Mouse (Mus musculus): ENCODE results near the gene Ocel1.
A peak's percentile ranks its signal among the peaks of the same experiment; 100 is the strongest.

Gene Ocel1

DNA sequence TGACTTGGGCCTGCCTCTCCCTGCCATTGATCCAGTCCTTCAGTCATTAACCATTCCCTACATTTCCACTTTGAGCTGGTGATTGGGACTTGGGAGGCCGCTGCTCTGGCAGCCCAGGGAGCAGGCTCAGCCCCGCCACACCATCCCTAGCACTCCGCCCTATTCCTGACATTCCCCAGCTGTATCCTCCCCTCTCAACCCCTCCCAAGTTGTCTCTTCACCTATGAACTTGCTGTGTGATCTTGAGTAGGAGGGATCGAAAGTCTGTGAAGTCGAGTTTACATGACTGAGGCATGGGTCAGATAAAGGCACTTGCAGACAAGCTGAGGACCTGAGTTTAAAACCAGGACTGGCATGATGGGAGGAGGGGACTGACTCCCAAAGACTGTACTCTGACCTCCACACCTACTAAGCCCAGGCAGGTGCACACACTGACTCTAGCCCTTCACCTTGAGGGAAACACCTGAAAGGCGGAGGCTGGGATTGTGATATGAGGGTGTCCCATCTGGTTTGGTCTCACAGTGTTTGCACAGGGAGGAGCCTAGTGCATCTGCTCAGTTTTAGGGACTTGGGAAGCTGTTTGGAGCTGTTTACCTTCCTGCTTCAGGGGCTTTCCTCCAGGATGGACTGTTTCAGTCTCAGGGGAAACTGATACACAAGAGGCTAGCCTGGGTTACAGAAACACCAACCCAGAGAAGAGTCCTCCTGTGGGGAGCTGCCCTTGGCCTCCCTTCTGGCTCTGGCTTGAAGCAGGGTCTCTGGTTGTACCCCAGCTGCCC lies 32.2 kb downstream of the Ocel1 start:
- no peak for DNase-seq (ENCODE audit: low read depth, low spot score)

- DNase-seq (ENCODE audit: low read depth, low spot score), result no peak
Measured at GRCm38 (mm10) chr8:71404011-71404410, 32.9 kb downstream of the Ocel1 start.

DNA sequence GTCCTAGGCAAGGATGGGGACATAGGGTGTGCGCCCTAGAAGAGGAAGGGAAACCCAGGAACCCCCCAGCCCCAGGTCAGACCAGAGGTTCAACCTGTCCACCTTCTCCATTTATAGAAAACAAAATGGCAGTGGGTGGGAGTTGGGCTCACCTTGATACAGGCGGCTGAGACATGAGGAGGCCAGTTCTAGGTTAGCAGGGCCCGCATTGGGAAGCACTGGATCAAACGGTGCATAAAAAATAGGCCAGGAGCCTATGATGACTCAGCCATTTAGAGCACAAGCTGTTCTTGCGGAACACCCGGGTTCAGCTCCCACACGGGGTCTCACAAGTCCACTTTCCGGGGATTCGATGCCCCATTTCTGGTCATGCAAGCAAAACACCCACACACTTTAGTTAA lies 33.9 kb downstream of the Ocel1 start:
- no peak for DNase-seq (ENCODE audit: low read depth, low spot score)

- peak; percentile 85 for DNase-seq (ENCODE audit: low read depth, low spot score)
Measured at GRCm38 (mm10) chr8:71405401-71406098, 34.5 kb downstream of the Ocel1 start, which contains the start of gene Ankle1. Gene Ankle1, plus strand, starts transcription at chr8:71406010.

- peak; percentile 38 for DNase-seq (ENCODE audit: low read depth, low spot score)
Measured at GRCm38 (mm10) chr8:71406099-71407015, 35.3 kb downstream of the Ocel1 start.

GRCm38 (mm10) chr8:71407441-71407840 lies 36.3 kb downstream of the Ocel1 start:
- no peak for DNase-seq (ENCODE audit: low read depth, low spot score)

GRCm38 (mm10) chr8:71408231-71408630 lies 37.1 kb downstream of the Ocel1 start:
- no peak for DNase-seq (ENCODE audit: low read depth, low spot score)

DNA sequence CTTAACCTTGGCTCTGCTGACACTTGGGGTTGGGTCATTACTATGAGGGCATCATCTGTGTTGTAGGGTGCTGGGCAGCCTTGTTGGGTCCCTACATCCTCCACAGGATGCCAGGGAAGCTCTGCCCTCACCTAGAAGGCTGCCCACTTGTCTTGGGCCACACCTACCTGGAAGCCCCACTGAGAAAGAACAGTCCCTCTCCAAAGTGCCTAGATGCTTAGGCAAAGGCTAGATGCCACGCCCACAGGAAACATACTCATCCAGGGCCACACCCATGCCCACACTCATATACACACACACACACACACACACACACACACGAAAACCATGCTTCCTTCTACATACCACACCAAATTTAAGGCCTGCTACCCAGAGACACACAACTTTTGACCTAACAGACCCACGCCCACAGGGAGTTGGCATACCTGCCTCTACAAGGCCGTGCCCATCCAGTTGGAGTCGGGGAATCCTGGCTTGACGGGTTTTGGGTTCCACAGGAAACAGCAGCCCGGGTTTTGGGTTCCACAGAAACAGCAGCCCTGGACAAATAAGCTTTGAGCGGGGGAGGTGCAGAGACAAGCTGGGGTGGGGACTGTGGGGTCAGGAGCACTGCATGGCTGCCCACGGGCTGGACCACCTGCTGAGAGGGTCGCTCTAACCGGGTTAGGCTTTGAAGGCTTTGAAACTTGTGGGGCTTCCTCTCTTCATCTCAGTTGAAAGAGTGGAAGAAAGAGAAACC lies 40.6 kb downstream of the Ocel1 start:
- no peak for DNase-seq (ENCODE audit: low read depth, low spot score)

DNA sequence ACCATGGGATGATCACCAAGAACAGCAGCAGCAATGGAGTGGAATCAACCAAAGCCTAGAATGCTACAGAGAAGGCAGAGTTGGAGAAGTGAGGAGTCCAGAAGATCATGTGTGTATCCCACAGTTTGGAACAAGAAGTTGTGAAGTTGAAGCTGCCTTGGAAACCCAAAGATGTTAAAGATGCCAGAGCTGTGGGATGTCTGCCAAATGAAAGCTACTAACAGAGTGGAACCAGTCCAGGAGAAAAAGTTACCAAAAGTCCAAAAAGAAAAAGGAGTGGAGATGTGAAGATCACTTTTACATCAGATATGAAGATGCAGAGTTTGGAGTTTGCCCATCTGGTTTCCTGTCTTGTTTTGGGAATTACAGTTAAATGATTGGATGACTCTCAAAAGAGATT lies 51.0 kb downstream of the Ocel1 start:
- DNase-seq (ENCODE audit: low read depth, low spot score), result no peak
